Mouse (Mus musculus) retina, adult 2 months (tissue): ENCODE measurements around the gene Fli1.

Source experiments
- DNase-seq: peaks from one replicate; pipeline ENCODE4 v3.0.0-alpha.2; 2012; ENCODE audit warnings: low read depth, low spot score

The Fli1 gene

GRCm38 (mm10) chr9:32549462-32550384 is 7.1 kb upstream of the Fli1 start:
- DNase-seq: no peak

DNA sequence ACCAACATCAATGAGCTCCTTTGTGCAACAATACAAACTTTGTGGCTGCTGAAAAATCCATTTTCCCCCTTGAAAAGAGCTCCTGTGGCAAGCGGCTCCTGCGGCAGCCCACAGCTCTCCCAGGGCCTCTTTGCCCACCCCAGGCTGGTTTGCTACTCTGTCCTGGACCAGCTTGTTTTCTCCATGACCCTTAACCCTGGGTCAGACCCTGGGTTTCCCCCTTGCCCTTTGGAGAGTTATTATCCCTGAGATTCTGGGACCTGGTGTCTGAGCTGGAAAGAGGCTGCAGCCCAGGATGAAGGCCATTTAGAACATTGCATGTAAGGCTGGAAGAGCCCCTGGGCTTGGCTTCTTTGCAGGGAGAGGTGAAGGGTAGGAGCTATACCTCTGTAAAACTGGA is 4.1 kb upstream of the Fli1 start:
- DNase-seq: no peak

- DNase-seq: no peak
These were observed 2.3 kb upstream of the Fli1 start for GRCm38 (mm10) chr9:32544731-32545661.

DNA sequence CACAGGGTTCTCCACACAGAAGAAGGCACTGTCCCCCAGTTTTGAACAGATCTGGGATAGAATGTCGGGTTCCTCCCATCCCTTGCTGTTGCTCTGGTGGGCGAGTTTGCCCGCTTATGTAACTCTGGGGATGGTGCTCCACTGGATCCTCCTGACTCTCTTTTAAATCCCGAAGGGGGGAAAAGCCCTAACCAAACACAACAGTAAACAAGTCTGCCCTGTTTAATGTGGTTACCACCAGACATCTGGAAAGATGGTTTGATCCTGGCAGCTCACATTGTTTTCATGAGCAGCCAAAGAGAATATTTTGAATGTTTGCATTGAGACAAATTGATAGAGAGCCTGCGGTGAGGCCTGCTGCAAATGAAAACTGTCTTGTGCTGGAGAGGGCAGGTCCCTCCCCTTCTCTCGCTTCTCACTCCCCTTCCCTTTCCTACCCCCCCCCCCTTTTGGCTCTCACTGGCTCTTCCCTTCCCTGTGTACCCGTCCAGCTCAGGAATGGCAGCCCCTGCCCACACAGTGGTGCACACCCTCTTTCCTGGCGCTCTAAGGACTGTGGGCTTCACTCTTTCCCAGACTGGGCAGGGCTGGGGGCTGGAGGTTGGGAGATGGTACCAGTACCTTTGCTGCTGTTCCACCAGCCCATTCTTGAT is 1.4 kb upstream of the Fli1 start:
- no peak for DNase-seq

- no peak for DNase-seq
These were observed 450 bp upstream of the Fli1 start for GRCm38 (mm10) chr9:32543040-32543581.

DNA sequence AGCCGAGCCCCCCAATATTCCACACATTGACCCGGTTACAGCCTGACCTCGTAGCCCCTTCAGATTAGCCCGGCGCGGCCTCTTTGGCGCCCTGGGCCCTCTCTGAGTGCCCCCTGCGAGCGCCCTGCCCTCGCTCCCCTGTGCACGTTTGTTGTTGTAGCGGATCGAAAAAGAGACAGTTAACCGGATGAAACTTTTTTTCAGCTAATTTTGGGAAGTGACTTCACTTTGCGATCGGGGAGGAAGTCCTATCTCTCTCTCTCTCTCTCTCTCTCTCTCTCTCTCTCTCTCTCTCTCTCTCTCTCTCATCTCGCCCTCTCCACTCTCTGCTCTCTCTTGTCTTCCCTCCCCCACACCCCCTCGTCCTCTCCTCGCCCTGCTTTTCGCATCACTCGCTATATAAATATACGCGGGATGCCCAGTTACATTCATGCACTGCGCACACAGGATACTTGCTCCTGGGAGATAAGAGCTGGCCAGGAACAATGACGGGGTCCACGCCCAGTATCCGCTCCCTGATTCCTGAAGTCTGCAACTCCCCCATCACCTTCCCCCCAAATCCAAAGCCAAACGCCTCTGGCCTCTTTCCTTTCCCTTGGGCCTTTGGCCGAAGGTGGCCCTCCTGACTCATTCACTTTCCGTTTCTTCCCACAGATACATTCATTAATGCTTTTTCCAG is 1.3 kb downstream of the Fli1 start:
- no peak for DNase-seq

GRCm38 (mm10) chr9:32540406-32541222 is 2.0 kb downstream of the Fli1 start:
- DNase-seq: no peak

DNA sequence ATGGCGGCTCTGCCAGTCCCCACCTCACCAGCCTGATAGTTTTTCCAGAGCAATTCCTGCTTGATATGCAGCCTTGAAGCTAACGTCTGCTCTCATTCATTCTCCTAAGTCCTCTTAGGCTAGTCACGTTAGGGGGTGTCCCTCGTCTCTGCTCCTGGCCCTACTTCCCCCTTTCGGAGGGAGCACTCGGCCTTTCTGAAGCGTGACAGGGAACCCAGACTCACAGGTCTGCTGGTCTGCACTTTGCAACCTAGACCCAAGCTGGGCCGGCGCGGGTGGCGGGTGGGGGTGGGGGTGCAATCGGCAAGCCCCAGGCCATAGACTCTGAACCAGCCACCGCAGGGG is 2.6 kb downstream of the Fli1 start:
- no peak for DNase-seq

DNA sequence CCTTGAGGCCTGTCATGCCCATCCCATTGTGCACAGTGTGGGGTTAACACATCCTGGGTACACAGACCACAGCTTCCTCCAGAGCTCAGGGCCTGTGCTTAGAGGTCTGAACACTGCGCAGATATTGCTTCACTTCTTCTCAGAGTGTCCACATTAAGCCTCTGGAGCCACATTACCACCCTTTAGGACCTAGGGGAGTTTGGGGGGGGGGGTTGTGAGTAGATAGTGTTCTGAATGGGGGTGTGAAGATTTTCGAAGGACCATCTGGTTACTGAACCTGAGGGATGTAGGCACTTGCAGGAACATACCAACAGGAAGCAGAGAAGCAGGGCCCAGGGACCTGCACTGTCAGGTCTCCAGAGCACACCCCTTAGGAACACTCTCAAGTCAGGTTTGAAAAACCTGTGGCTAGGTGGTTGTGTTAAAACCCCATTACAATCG is 3.3 kb downstream of the Fli1 start:
- DNase-seq: no peak

DNA sequence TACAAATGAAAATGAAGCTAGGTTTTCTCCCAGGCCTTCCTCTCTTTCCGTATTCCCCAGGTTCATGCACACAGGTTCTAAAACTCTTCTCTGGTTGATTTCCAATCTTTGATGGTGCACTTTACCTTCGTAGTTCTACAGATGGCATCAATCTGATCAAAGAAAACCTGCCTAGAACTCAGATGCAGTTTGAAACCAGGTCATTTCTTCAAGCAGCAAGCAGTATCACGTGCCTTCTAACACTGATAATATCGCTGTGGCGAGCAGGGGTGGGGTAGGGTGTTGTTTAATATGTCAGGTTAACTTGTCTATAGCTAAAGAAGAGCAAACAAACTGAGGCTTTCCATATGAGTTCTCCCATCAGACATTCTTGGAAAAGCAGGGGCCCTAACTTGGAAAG is 4.5 kb downstream of the Fli1 start:
- DNase-seq: no peak

GRCm38 (mm10) chr9:32537706-32538105 is 5.0 kb downstream of the Fli1 start:
- no peak for DNase-seq

GRCm38 (mm10) chr9:32535201-32535955 is 7.3 kb downstream of the Fli1 start:
- DNase-seq: no peak

DNA sequence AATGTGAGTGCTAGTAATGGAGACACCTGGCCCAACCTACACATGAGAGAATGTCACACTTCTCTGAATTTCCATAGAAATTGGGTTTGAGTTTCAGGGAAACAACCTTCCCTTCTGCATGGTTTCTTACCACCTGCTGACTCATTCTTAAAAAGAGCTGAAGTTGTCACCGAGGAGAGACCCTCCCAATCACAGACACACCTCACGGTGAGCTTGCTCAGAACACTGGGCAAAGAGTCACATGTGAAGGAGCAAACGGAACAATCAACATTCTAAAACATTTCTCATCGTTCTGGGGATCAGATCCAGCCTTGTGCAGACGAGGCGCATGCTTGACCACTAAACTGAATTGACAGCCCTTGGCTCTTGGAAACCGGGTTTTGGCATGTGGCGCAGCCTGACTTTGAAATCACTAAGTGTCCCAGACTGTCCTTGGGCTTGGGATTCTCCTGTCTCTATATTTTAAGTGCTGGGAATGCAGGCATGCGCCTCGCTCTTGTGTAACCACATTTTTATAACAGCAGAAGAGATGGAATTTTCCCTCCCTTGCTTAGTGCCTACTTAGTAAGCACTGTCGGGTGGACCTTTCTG is 8.5 kb downstream of the Fli1 start:
- DNase-seq: no peak

DNA sequence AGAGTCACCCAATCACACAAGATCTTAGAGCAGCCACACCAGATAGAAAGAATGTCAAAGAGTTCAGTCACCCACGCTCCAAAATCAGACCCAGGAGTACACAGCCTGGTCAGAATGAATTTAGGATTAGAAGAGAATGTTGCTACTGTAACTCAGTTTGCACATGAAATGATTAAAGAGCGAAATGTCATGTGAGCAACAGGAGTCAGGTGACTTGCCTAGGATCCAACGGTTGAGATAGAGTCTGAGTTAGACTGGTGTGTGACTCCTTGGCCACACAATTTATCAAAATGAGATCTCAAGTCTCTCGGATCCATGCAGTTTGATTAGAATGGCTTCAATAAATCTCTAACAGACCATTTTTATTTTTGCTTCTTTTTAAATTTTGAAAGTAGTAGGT is 11.1 kb downstream of the Fli1 start:
- no peak for DNase-seq

GRCm38 (mm10) chr9:32530975-32531374 is 11.7 kb downstream of the Fli1 start:
- no peak for DNase-seq

GRCm38 (mm10) chr9:32530188-32530587 is 12.5 kb downstream of the Fli1 start:
- DNase-seq: no peak

DNA sequence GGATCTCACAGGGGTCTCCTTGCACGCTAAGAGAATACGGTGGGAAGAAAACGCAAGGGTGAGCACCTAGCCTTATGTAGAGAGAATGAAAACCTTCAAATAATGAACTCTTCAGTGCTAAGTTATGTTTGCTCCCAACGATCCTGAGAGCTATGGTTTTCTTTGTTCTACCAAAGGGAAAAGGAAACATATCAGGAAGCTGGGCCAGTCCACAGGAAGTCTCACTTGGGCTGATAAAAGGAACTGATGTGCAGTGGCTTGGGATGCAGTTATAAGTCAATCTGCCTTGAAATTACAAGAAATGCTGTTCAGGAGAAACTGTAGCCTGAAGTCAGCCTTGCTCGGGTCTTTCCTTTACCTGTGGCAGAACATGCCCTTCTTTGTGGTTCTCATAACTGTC is 13.1 kb downstream of the Fli1 start:
- no peak for DNase-seq

GRCm38 (mm10) chr9:32527329-32527728 is 15.3 kb downstream of the Fli1 start:
- no peak for DNase-seq

DNA sequence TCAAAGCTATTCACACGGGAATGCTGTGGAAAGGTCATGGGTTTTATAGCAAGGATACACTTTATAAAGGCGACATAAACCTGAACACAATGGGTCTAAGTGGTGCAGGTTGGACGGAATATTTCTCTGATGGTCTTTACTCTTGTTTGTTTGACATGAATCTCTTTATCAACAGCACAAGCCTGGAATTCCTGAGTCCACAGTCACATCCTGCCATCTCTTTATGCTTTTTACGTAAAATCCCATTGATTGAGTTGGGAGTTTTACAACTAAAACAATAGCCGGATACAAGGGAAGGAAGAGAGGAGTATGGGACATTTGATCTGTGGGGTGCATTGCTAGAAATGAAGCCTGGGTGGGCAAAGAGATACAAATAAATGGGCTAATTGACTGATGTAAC is 16.9 kb downstream of the Fli1 start:
- no peak for DNase-seq
